Mouse (Mus musculus) lung, embryonic 14.5 days (tissue): Measurements from ENCODE around the gene Stk38. TPM values are rescaled to one million over a fixed set of nuclear protein-coding genes. Genes with fewer than 3 reads are reported as not detected.
A peak's percentile ranks its signal among the peaks of the same experiment; 100 is the strongest.

Source experiments
- ATAC-seq: fragments of 200-750 bp; cut with Nextera tagmentation; 2 replicates; pipeline ENCODE4 v1.8.0; 2017; ENCODE audit warnings: mild to moderate bottlenecking, moderate TSS enrichment, moderate library complexity; ENCODE audit not compliant: insufficient read depth
- DNase-seq: peaks from one replicate; pipeline ENCODE4 v3.0.0-alpha.2; 2015
- H3K27ac ChIP-seq: fragments of 300-500 bp; sonication (generic); 2 replicates; pipeline ENCODE4 v1.5.1; 2014; ENCODE audit warnings: low read depth, mild to moderate bottlenecking, moderate library complexity
- H3K27me3 ChIP-seq: fragments of 300-500 bp; sonication (generic); 2 replicates; pipeline ENCODE4 v1.6.1; 2014; ENCODE audit warnings: low read length, control low read depth; ENCODE audit not compliant: insufficient read depth
- H3K36me3 ChIP-seq: fragments of 300-500 bp; sonication (generic); 2 replicates; pipeline ENCODE4 v1.6.1; 2014; ENCODE audit warnings: control low read depth; ENCODE audit not compliant: insufficient read depth
- H3K4me1 ChIP-seq: fragments of 300-500 bp; sonication (generic); 2 replicates; pipeline ENCODE4 v1.6.1; 2014; ENCODE audit warnings: antibody characterized with exemption, control low read depth; ENCODE audit not compliant: insufficient read depth
- H3K4me2 ChIP-seq: fragments of 300-500 bp; sonication (generic); 2 replicates; pipeline ENCODE4 v1.6.1; 2014; ENCODE audit warnings: mild to moderate bottlenecking
- H3K4me3 ChIP-seq: fragments of 300-500 bp; sonication (generic); 2 replicates; pipeline ENCODE4 v1.5.1; 2014; ENCODE audit warnings: low read depth, low read length
- H3K9ac ChIP-seq: fragments of 300-500 bp; sonication (generic); 2 replicates; pipeline ENCODE4 v1.6.1; 2014
- H3K9me3 ChIP-seq: fragments of 300-500 bp; sonication (generic); 2 replicates; pipeline ENCODE4 v1.6.1; 2016; ENCODE audit warnings: low read depth, low read length, control low read depth
- CTCF ChIP-seq: IDR thresholded peaks from 2 replicates; pipeline ENCODE4 v1.5.1; 2016; ENCODE audit warnings: antibody characterized with exemption, low read depth
- WGBS: fragments of 180-500 bp; shearing (Covaris S2); extraction: QIAGEN DNeasy Blood & Tissue Kit; methylation state at CpG from one replicate; pipeline ENCODE4 v1.1.7; 2014; 5-methylcytosine and 5-hydroxymethylcytosine counted together
- polyA plus RNA-seq: library from polyadenylated mRNA; unstranded; fragments of >200 nt; fragmentation: Nextera tagmentation; extraction: Ambion mirVana; gene quantifications from 2 replicates; pipeline ENCODE4 v1.2.1, GENCODE M21; 2014

The Stk38 gene
- polyA plus RNA-seq, 1 experiment from 2014 or later, result 104 TPM

- Histone ChIP-seq H3K9ac (no peak within 1 kb of the TSS), H3K27ac (no peak within 1 kb of the TSS), H3K36me3 (no peaks in the 10 kb centered on the region), H3K9me3 (no peaks in the 10 kb centered on the region), H3K27me3 (no peaks in the 10 kb centered on the region), H3K4me1 (no peaks in the 10 kb centered on the region), H3K4me3 (no peak within 1 kb of the TSS), H3K4me2 (no peak within 1 kb of the TSS)
- 80% methylated on average over 7 of the region's 7 CpGs for WGBS
- DNase-seq (no peak), ATAC-seq (no peak)
- no peak for TF ChIP-seq CTCF
Observed at GRCm38 (mm10) chr17:28943740-28944139, 64.1 kb downstream of the Stk38 start, which contains the start of gene Pxt1. Pxt1 (minus strand) TSS chr17:28943840.

GRCm38 (mm10) chr17:28942101-28942500 lies 65.7 kb downstream of the Stk38 start:
- no peaks in the 10 kb centered on the region for H3K9me3 ChIP-seq
- no peak for ATAC-seq
- TF ChIP-seq CTCF, result no peak
- no peak overlapping the region for H3K4me3 ChIP-seq
- 74% methylated on average over 10 of the region's 11 CpGs for whole genome bisulfite sequencing
- no peak overlapping the region for H3K27ac ChIP-seq
- DNase-seq, result peak; percentile 37
- no peaks in the 10 kb centered on the region for H3K4me1 ChIP-seq
- H3K4me2 ChIP-seq, result no peak overlapping the region
- no peaks in the 10 kb centered on the region for H3K27me3 ChIP-seq
- no peak overlapping the region for H3K9ac ChIP-seq
- no peaks in the 10 kb centered on the region for H3K36me3 ChIP-seq

GRCm38 (mm10) chr17:28940776-28941555 lies 66.8 kb downstream of the Stk38 start:
- no peak for TF ChIP-seq CTCF
- ATAC-seq, result no peak
- WGBS, result 88% methylated on average over 25 of the region's 25 CpGs

GRCm38 (mm10) chr17:28936622-28937345 lies 71.0 kb downstream of the Stk38 start:
- Histone ChIP-seq H3K4me2 (no peak overlapping the region), H3K9ac (no peak overlapping the region), H3K36me3 (no peaks in the 10 kb centered on the region), H3K4me1 (no peaks in the 10 kb centered on the region), H3K27ac (no peak overlapping the region), H3K27me3 (no peaks in the 10 kb centered on the region), H3K4me3 (no peak overlapping the region), H3K9me3 (no peaks in the 10 kb centered on the region)
- 78% methylated on average over 10 of the region's 10 CpGs for WGBS
- no peak for ATAC-seq
- DNase-seq, result peak; percentile 37
- peak; percentile 62 for TF ChIP-seq CTCF

More at GRCm38 (mm10) chr17:28940776-28941555, 66.8 kb downstream of the Stk38 start:
- Histone ChIP-seq H3K4me2 (no peak overlapping the region), H3K9me3 (no peaks in the 10 kb centered on the region), H3K4me1 (no peaks in the 10 kb centered on the region), H3K36me3 (no peaks in the 10 kb centered on the region), H3K27me3 (no peaks in the 10 kb centered on the region), H3K9ac (no peak overlapping the region), H3K27ac (no peak overlapping the region), H3K4me3 (no peak overlapping the region)
- no peak for DNase-seq

- no peak for TF ChIP-seq CTCF
- Histone ChIP-seq H3K4me1 (no peaks in the 10 kb centered on the region), H3K4me3 (no peak overlapping the region), H3K9me3 (no peaks in the 10 kb centered on the region), H3K36me3 (no peaks in the 10 kb centered on the region), H3K9ac (no peak overlapping the region), H3K27ac (no peak overlapping the region), H3K4me2 (no peak overlapping the region), H3K27me3 (no peaks in the 10 kb centered on the region)
- WGBS, result 91% methylated on average over 7 of the region's 7 CpGs
- ATAC-seq (no peak), DNase-seq (no peak)
Observed at GRCm38 (mm10) chr17:28936133-28936532, 71.7 kb downstream of the Stk38 start.

GRCm38 (mm10) chr17:28934120-28934916 lies 73.5 kb downstream of the Stk38 start:
- ATAC-seq (no peak), DNase-seq (no peak)
- 63% methylated on average over 19 of the region's 19 CpGs for WGBS
- Histone ChIP-seq H3K27ac (no peak overlapping the region), H3K4me3 (no peak overlapping the region), H3K9ac (no peak overlapping the region), H3K27me3 (no peaks in the 10 kb centered on the region), H3K9me3 (no peaks in the 10 kb centered on the region), H3K36me3 (no peaks in the 10 kb centered on the region), H3K4me2 (no peak overlapping the region), H3K4me1 (peaks cover 5% of the 10 kb centered on the region)
- no peak for TF ChIP-seq CTCF

GRCm38 (mm10) chr17:28932274-28932673 lies 75.5 kb downstream of the Stk38 start:
- no peak overlapping the region for H3K4me2 ChIP-seq
- WGBS, result 74% methylated on average over 4 of the region's 4 CpGs
- no peaks in the 10 kb centered on the region for H3K36me3 ChIP-seq
- TF ChIP-seq CTCF, result no peak
- no peaks in the 10 kb centered on the region for H3K27me3 ChIP-seq
- H3K4me3 ChIP-seq, result no peak overlapping the region
- peaks cover 5% of the 10 kb centered on the region for H3K4me1 ChIP-seq
- ATAC-seq (no peak), DNase-seq (no peak)
- no peak overlapping the region for H3K27ac ChIP-seq
- H3K9me3 ChIP-seq, result no peaks in the 10 kb centered on the region
- no peak overlapping the region for H3K9ac ChIP-seq
